Mouse (Mus musculus) thymus, adult 2 months (tissue): ENCODE results near the gene Zc3hav1.

Source experiments
- CTCF ChIP-seq: fragments of 200-500 bp; IDR thresholded peaks from 2 replicates; pipeline ENCODE4 v1.5.1; 2012; ENCODE audit warnings: mild to moderate bottlenecking, control low read depth, low read length, moderate library complexity, borderline replicate concordance; ENCODE audit not compliant: control insufficient read depth, poor library complexity, insufficient read depth; ENCODE audit errors: extremely low read depth
- POLR2A ChIP-seq: fragments of 200-500 bp; IDR thresholded peaks from 2 replicates; pipeline ENCODE4 v1.6.1; 2012; ENCODE audit warnings: mild to moderate bottlenecking, low read length, control low read depth, moderate library complexity; ENCODE audit not compliant: control insufficient read depth, poor library complexity, insufficient read depth; ENCODE audit errors: extremely low read depth

DNA sequence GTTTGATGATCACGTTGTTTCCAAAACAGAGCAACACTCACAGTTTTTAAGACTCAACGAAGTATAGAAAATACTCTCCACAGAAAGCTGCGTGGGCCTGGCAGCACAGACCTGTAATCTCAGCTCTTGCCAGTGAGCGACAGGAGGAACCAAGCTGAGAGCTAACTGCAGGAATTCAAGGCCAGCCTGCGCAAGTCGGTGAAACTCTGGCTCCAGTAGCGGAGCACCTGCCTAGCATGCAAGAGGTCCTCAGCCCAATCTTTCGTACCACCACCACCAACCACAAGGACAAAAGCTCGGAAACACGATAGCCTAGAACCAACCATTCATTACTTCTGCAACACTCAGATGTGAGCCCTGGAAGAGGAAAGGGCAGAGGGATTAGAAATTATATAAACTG is 2.0 kb downstream of the Zc3hav1 start:
- TF ChIP-seq CTCF (no peak), POLR2A (no peak)
